Mouse (Mus musculus): Measurements from ENCODE around the gene Siae. TPM values are rescaled to one million over a fixed set of nuclear protein-coding genes. Genes with fewer than 3 reads are reported as not detected.
A peak's percentile ranks its signal among the peaks of the same experiment; 100 is the strongest.

Gene Siae
- polyA plus RNA-seq (2012; rRNA removed): 2.7 and 8.0 TPM in 2 replicates

- TF ChIP-seq CTCF (IDR thresholded peaks at IDR 0.05; ENCODE audit: extremely low read depth, insufficient read length, insufficient replicate concordance, low read depth, low read length) (no peak), POLR2A (IDR thresholded peaks at IDR 0.05; ENCODE audit: low read depth, low read length) (0 out of 2 replicates have a peak, but pooled peaks have one; percentile 21)
- Histone ChIP-seq H3K27me3 (ENCODE audit: control insufficient read depth, insufficient read depth, low read length) (peaks cover 9% of the 10 kb centered on the region), H3K4me3 (ENCODE audit: low read depth, low read length) (no peak within 1 kb of the TSS), H3K36me3 (ENCODE audit: control insufficient read depth, insufficient read depth, low read length) (no peaks in the 10 kb centered on the region), H3K27ac (ENCODE audit: insufficient read depth, low read depth, low read length) (no peak within 1 kb of the TSS), H3K4me1 (ENCODE audit: control insufficient read depth, insufficient read depth, insufficient read length, low read length) (peaks cover 5% of the 10 kb centered on the region)
- WGBS: 44% methylated on average over 7 of the region's 7 CpGs
Observed at GRCm38 (mm10) chr9:37554838-37555748, at the start of gene Siae. Gene Siae, plus strand, starts transcription at chr9:37555698.

GRCm38 (mm10) chr9:37506023-37506422, 49.5 kb upstream of the Siae start:
- 78% methylated on average over 1 of the region's 1 CpGs for WGBS

GRCm38 (mm10) chr9:37512097-37512496, 43.4 kb upstream of the Siae start:
- 91% methylated on average over 2 of the region's 2 CpGs for WGBS
- TF ChIP-seq POLR2A (IDR thresholded peaks at IDR 0.05; ENCODE audit: low read depth, low read length) (no peak), CTCF (IDR thresholded peaks at IDR 0.05; ENCODE audit: extremely low read depth, insufficient read length, insufficient replicate concordance, low read depth, low read length) (no peak)
- Histone ChIP-seq H3K27ac (ENCODE audit: insufficient read depth, low read depth, low read length) (no peak overlapping the region), H3K27me3 (ENCODE audit: control insufficient read depth, insufficient read depth, low read length) (no peaks in the 10 kb centered on the region), H3K4me1 (ENCODE audit: control insufficient read depth, insufficient read depth, insufficient read length, low read length) (no peaks in the 10 kb centered on the region), H3K4me3 (ENCODE audit: low read depth, low read length) (no peak overlapping the region), H3K36me3 (ENCODE audit: control insufficient read depth, insufficient read depth, low read length) (no peaks in the 10 kb centered on the region)

More at GRCm38 (mm10) chr9:37506023-37506422, 49.5 kb upstream of the Siae start:
- Histone ChIP-seq H3K27ac (ENCODE audit: insufficient read depth, low read depth, low read length) (no peak overlapping the region), H3K27me3 (ENCODE audit: control insufficient read depth, insufficient read depth, low read length) (no peaks in the 10 kb centered on the region), H3K4me1 (ENCODE audit: control insufficient read depth, insufficient read depth, insufficient read length, low read length) (no peaks in the 10 kb centered on the region), H3K36me3 (ENCODE audit: control insufficient read depth, insufficient read depth, low read length) (no peaks in the 10 kb centered on the region), H3K4me3 (ENCODE audit: low read depth, low read length) (no peak overlapping the region)
- TF ChIP-seq POLR2A (IDR thresholded peaks at IDR 0.05; ENCODE audit: low read depth, low read length): no peak
- no peak for TF ChIP-seq CTCF (IDR thresholded peaks at IDR 0.05; ENCODE audit: extremely low read depth, insufficient read length, insufficient replicate concordance, low read depth, low read length)

GRCm38 (mm10) chr9:37514456-37514855, 41.0 kb upstream of the Siae start:
- 71% methylated on average over 3 of the region's 3 CpGs for WGBS
- no peak for TF ChIP-seq POLR2A (IDR thresholded peaks at IDR 0.05; ENCODE audit: low read depth, low read length)
- no peak for TF ChIP-seq CTCF (IDR thresholded peaks at IDR 0.05; ENCODE audit: extremely low read depth, insufficient read length, insufficient replicate concordance, low read depth, low read length)
- Histone ChIP-seq H3K4me1 (ENCODE audit: control insufficient read depth, insufficient read depth, insufficient read length, low read length) (no peaks in the 10 kb centered on the region), H3K27me3 (ENCODE audit: control insufficient read depth, insufficient read depth, low read length) (no peaks in the 10 kb centered on the region), H3K36me3 (ENCODE audit: control insufficient read depth, insufficient read depth, low read length) (peaks cover 2% of the 10 kb centered on the region; the same call in 1 of the 2 replicates), H3K27ac (ENCODE audit: insufficient read depth, low read depth, low read length) (no peak overlapping the region), H3K4me3 (ENCODE audit: low read depth, low read length) (no peak overlapping the region)

- peaks cover 10% of the 10 kb centered on the region for H3K36me3 ChIP-seq (ENCODE audit: control insufficient read depth, insufficient read depth, low read length)
- WGBS: 17% methylated on average over 1 of the region's 1 CpGs
- H3K27ac ChIP-seq (ENCODE audit: insufficient read depth, low read depth, low read length): no peak overlapping the region
- TF ChIP-seq POLR2A (IDR thresholded peaks at IDR 0.05; ENCODE audit: low read depth, low read length) (no peak), CTCF (IDR thresholded peaks at IDR 0.05; ENCODE audit: extremely low read depth, insufficient read length, insufficient replicate concordance, low read depth, low read length) (no peak)
- H3K27me3 ChIP-seq (ENCODE audit: control insufficient read depth, insufficient read depth, low read length): no peaks in the 10 kb centered on the region
- H3K4me3 ChIP-seq (ENCODE audit: low read depth, low read length): no peak overlapping the region
- H3K4me1 ChIP-seq (ENCODE audit: control insufficient read depth, insufficient read depth, insufficient read length, low read length): no peaks in the 10 kb centered on the region
Observed at GRCm38 (mm10) chr9:37517467-37517866, 38.0 kb upstream of the Siae start.

GRCm38 (mm10) chr9:37518991-37519390, 36.5 kb upstream of the Siae start:
- TF ChIP-seq POLR2A (IDR thresholded peaks at IDR 0.05; ENCODE audit: low read depth, low read length): no peak
- no peak for TF ChIP-seq CTCF (IDR thresholded peaks at IDR 0.05; ENCODE audit: extremely low read depth, insufficient read length, insufficient replicate concordance, low read depth, low read length)
- WGBS: 93% methylated on average over 8 of the region's 8 CpGs
- no peak overlapping the region for H3K27ac ChIP-seq (ENCODE audit: insufficient read depth, low read depth, low read length)
- no peak overlapping the region for H3K4me3 ChIP-seq (ENCODE audit: low read depth, low read length)
- peaks cover 15% of the 10 kb centered on the region for H3K36me3 ChIP-seq (ENCODE audit: control insufficient read depth, insufficient read depth, low read length)
- H3K27me3 ChIP-seq (ENCODE audit: control insufficient read depth, insufficient read depth, low read length): no peaks in the 10 kb centered on the region
- no peaks in the 10 kb centered on the region for H3K4me1 ChIP-seq (ENCODE audit: control insufficient read depth, insufficient read depth, insufficient read length, low read length)

- H3K27me3 ChIP-seq (ENCODE audit: control insufficient read depth, insufficient read depth, low read length): no peaks in the 10 kb centered on the region
- H3K27ac ChIP-seq (ENCODE audit: insufficient read depth, low read depth, low read length): no peak overlapping the region
- H3K4me3 ChIP-seq (ENCODE audit: low read depth, low read length): no peak overlapping the region
- 91% methylated on average over 2 of the region's 2 CpGs for WGBS
- no peaks in the 10 kb centered on the region for H3K4me1 ChIP-seq (ENCODE audit: control insufficient read depth, insufficient read depth, insufficient read length, low read length)
- TF ChIP-seq CTCF (IDR thresholded peaks at IDR 0.05; ENCODE audit: extremely low read depth, insufficient read length, insufficient replicate concordance, low read depth, low read length) (no peak), POLR2A (IDR thresholded peaks at IDR 0.05; ENCODE audit: low read depth, low read length) (no peak)
- H3K36me3 ChIP-seq (ENCODE audit: control insufficient read depth, insufficient read depth, low read length): peaks cover 16% of the 10 kb centered on the region
Observed at GRCm38 (mm10) chr9:37519995-37520394, 35.5 kb upstream of the Siae start.
